Comparison of ENCODE assay signal across 22 mouse cellular contexts in genomic region chr16:30441409-30441808, GRCm38 (mm10). TPM values are rescaled to one million over a fixed set of nuclear protein-coding genes. Genes with fewer than 3 reads are reported as not detected.
DNase-seq lines count a peak whose midpoint lies in the region; ATAC-seq and TF ChIP-seq lines count a peak whose summit lies in the region.
"Had no signal": no experiment of that assay in that cellular context is flagged by ENCODE, and none has a peak within 500 bp of the region (broad histone marks: within the 10 kb centered on the region; RNA-seq: fewer than 3 reads in every experiment).

No protein-coding gene starts in this region.

- TF ChIP-seq CTCF in liver, postnatal 0 days (IDR thresholded peaks at IDR 0.05; ENCODE audit: low read depth): peak; percentile 24; the same call in 1 of the 2 replicates
- TF ChIP-seq CTCF in intestine, postnatal 0 days (IDR thresholded peaks at IDR 0.05; ENCODE audit: low read depth): no peak
- no peak for TF ChIP-seq CTCF in cerebellum, adult 2 months (IDR thresholded peaks at IDR 0.05; ENCODE audit: borderline replicate concordance, insufficient read depth, low read depth, low read length)

- peak; percentile 92 for ATAC-seq in liver, postnatal 0 days
- no peak for ATAC-seq in liver, embryonic 11.5 days (replicated peaks; ENCODE audit: low FRiP score)
- peak; percentile 78 for ATAC-seq in intestine, postnatal 0 days
- ATAC-seq: forebrain, embryonic 14.5 days; hindbrain, embryonic 16.5 days; lung, postnatal 0 days; midbrain, embryonic 16.5 days had no signal

- no peak overlapping the region for H3K9ac ChIP-seq in liver, postnatal 0 days (replicated peaks)
- no peak overlapping the region for H3K9ac ChIP-seq in liver, embryonic 11.5 days (ENCODE audit: low read depth, low read length)
- no peak overlapping the region for H3K9ac ChIP-seq in intestine, postnatal 0 days (ENCODE audit: low read depth, low read length)
- H3K9ac ChIP-seq: embryonic facial prominence, embryonic 15.5 days; limb, embryonic 12.5 days; liver, embryonic 15.5 days; neural tube, embryonic 13.5 days had no signal

- no peak overlapping the region for H3K27ac ChIP-seq in liver, postnatal 0 days (ENCODE audit: low read depth)
- no peak overlapping the region for H3K27ac ChIP-seq in liver, embryonic 11.5 days (ENCODE audit: low read depth, low read length)
- H3K27ac ChIP-seq in intestine, postnatal 0 days (ENCODE audit: low read depth, low read length): no peak overlapping the region; the same call in 1 of the 2 replicates
- no peak overlapping the region for H3K27ac ChIP-seq in cerebellum, adult 2 months (ENCODE audit: insufficient read depth, low read length)
- H3K27ac ChIP-seq: embryonic facial prominence, embryonic 15.5 days; limb, embryonic 12.5 days; liver, embryonic 15.5 days; macrophage; neural tube, embryonic 13.5 days had no signal

- intact Hi-C loops in left cerebral cortex, postnatal 4 days (cut with DNase I): no loop called here

- no peak overlapping the region for H3K4me2 ChIP-seq in liver, postnatal 0 days (ENCODE audit: low read depth, low read length)
- H3K4me2 ChIP-seq in liver, embryonic 11.5 days: no peak overlapping the region
- H3K4me2 ChIP-seq in intestine, postnatal 0 days (replicated peaks; ENCODE audit: low read depth): no peak overlapping the region
- H3K4me2 ChIP-seq: embryonic facial prominence, embryonic 15.5 days; heart, embryonic 11.5 days; limb, embryonic 12.5 days; liver, embryonic 15.5 days; neural tube, embryonic 13.5 days had no signal

- peaks cover 6% of the 10 kb centered on the region for H3K4me1 ChIP-seq in liver, postnatal 0 days (ENCODE audit: insufficient read depth)
- no peaks in the 10 kb centered on the region; the same call in 1 of the 2 replicates for H3K4me1 ChIP-seq in liver, embryonic 11.5 days (replicated peaks; ENCODE audit: control insufficient read depth, insufficient read depth, low read length)
- no peaks in the 10 kb centered on the region for H3K4me1 ChIP-seq in intestine, postnatal 0 days (replicated peaks; ENCODE audit: control insufficient read depth, insufficient read depth, low read length)
- no peaks in the 10 kb centered on the region for H3K4me1 ChIP-seq in cerebellum, adult 2 months (ENCODE audit: control insufficient read depth, insufficient read depth, low read length)
- H3K4me1 ChIP-seq: limb, embryonic 12.5 days; neural tube, embryonic 13.5 days had no signal

- H3K36me3 ChIP-seq in liver, postnatal 0 days (replicated peaks; ENCODE audit: insufficient read depth, low read length): no peaks in the 10 kb centered on the region
- no peaks in the 10 kb centered on the region for H3K36me3 ChIP-seq in liver, embryonic 11.5 days (ENCODE audit: control insufficient read depth, insufficient read depth, low read length)
- no peaks in the 10 kb centered on the region for H3K36me3 ChIP-seq in intestine, postnatal 0 days (ENCODE audit: control insufficient read depth, insufficient read depth)
- H3K36me3 ChIP-seq: embryonic facial prominence, embryonic 15.5 days; limb, embryonic 12.5 days; liver, embryonic 15.5 days; neural tube, embryonic 13.5 days had no signal

- DNase-seq in liver, postnatal 0 days: peak; percentile 31
- DNase-seq in liver, embryonic 11.5 days (ENCODE audit: low spot score): no peak
- DNase-seq in kidney, postnatal 14 days: peak; percentile 69
- DNase-seq in left cerebral cortex, postnatal 4 days: no peak
- no peak for DNase-seq in cerebellum, adult 2 months
- DNase-seq in thymus, adult 18-20 months: no peak
- DNase-seq: adrenal gland, postnatal 10 days; cerebellum, adult 9-10 months; retina, postnatal 1 day; thymus, postnatal 14 days had no signal

- no peak for TF ChIP-seq EP300 in liver, postnatal 0 days (IDR thresholded peaks at IDR 0.05; ENCODE audit: low read depth)

- no peak overlapping the region for H3K4me3 ChIP-seq in liver, postnatal 0 days (ENCODE audit: low read depth, low read length)
- no peak overlapping the region for H3K4me3 ChIP-seq in liver, embryonic 11.5 days (ENCODE audit: low read depth, low read length)
- H3K4me3 ChIP-seq in intestine, postnatal 0 days (ENCODE audit: low read depth, low read length): no peak overlapping the region
- no peak overlapping the region for H3K4me3 ChIP-seq in cerebellum, adult 2 months (replicated peaks; ENCODE audit: insufficient read depth, low read depth, low read length)
- H3K4me3 ChIP-seq: embryonic facial prominence, embryonic 15.5 days; limb, embryonic 12.5 days; liver, embryonic 15.5 days; myocyte; neural tube, embryonic 13.5 days had no signal

- 78% methylated on average over 4 of the region's 4 CpGs for WGBS in liver, postnatal 0 days (ENCODE audit: insufficient replicate concordance)
- WGBS in liver, embryonic 11.5 days: 84% methylated on average over 4 of the region's 4 CpGs
- WGBS in intestine, postnatal 0 days: 43% methylated on average over 4 of the region's 4 CpGs
- 83% methylated on average over 4 of the region's 4 CpGs for WGBS in cerebellum, adult 2 months

- no peak for TF ChIP-seq POLR2A in cerebellum, adult 2 months (IDR thresholded peaks at IDR 0.05; ENCODE audit: borderline replicate concordance, insufficient read depth, low read length)

- H3K27me3 ChIP-seq in liver, postnatal 0 days (ENCODE audit: insufficient read depth, low read length): no peaks in the 10 kb centered on the region
- H3K27me3 ChIP-seq in liver, embryonic 11.5 days (replicated peaks; ENCODE audit: control insufficient read depth, insufficient read depth, low read length): no peaks in the 10 kb centered on the region
- no peaks in the 10 kb centered on the region for H3K27me3 ChIP-seq in intestine, postnatal 0 days (replicated peaks; ENCODE audit: control insufficient read depth, insufficient read depth, low read length)
- no peaks in the 10 kb centered on the region for H3K27me3 ChIP-seq in cerebellum, adult 2 months (ENCODE audit: control insufficient read depth, insufficient read depth, low read length)
- H3K27me3 ChIP-seq: embryonic facial prominence, embryonic 15.5 days; limb, embryonic 12.5 days; liver, embryonic 15.5 days; neural tube, embryonic 13.5 days had no signal

- H3K9me3 ChIP-seq in liver, postnatal 0 days (ENCODE audit: low read length): no peaks in the 10 kb centered on the region
- no peaks in the 10 kb centered on the region for H3K9me3 ChIP-seq in liver, embryonic 11.5 days (ENCODE audit: control insufficient read depth, low read length)
- no peaks in the 10 kb centered on the region for H3K9me3 ChIP-seq in intestine, postnatal 0 days (ENCODE audit: control insufficient read depth)
- H3K9me3 ChIP-seq: embryonic facial prominence, embryonic 15.5 days; limb, embryonic 12.5 days; liver, embryonic 15.5 days; neural tube, embryonic 13.5 days had no signal

RNA-seq across cellular contexts. Expression of gene Atp13a3, which starts 35.6 kb away (rescaled TPM):
- 9.0 and 9.9 TPM in 2 replicates for polyA plus RNA-seq in liver, postnatal 0 days (2015; fragmentation: Nextera tagmentation; extraction: Ambion mirVana)
- 22.6 and 23.0 TPM in 2 replicates for polyA plus RNA-seq in liver, embryonic 11.5 days (2014; fragmentation: Nextera tagmentation; extraction: Ambion mirVana)
- polyA plus RNA-seq in intestine, postnatal 0 days (2015; fragmentation: Nextera tagmentation; extraction: Ambion mirVana): 22.0 and 23.9 TPM in 2 replicates
- total RNA-seq in left cerebral cortex, postnatal 4 days (2021): 10 to 100 TPM; 75.4 to 83.1 TPM
- 31.4 and 34.7 TPM in 2 replicates for polyA plus RNA-seq in cerebellum, adult 2 months (2012; rRNA removed)

Comparison
In these comparisons a context has a peak if more than half of its experiments do, and no peak if none do; other contexts are left out.
1. DNase-seq: peak in liver, postnatal 0 days (single experiment) and kidney, postnatal 14 days (single experiment); none in liver, embryonic 11.5 days (single experiment), left cerebral cortex, postnatal 4 days (single experiment), cerebellum, adult 2 months (0 of 2) and thymus, adult 18-20 months (0 of 2).